Mouse (Mus musculus) urinary bladder, postnatal 14 days (tissue): ENCODE measurements around the gene Gm3604.
"Not testable (repeated sequence)": the region's sequence is repeated elsewhere in the genome, so short reads cannot be mapped to it uniquely, and the experiment has no call there.

Experiments
- DNase-seq: peaks from one replicate; pipeline ENCODE4 v3.0.0; 2021; ENCODE audit warnings: low spot score

Gm3604 gene

DNA sequence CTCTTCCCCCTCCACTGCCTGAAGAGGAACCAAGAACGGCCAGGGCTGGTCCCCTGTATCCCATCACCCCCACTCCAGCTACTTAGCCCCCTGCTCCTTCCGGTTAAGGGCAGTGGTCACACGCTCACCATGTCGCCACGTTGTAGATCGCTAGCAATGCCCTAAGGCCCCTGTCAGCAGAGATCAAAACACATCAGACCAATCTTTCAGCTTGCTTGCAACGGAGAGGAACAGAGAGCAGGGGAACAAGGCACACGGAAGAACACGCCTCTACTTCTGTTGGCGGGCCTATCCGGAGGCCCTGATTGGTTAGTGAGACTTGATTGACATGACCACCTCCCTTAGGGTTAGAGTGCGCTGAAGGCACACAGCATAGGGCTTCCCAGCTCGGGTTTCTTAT is at the start of gene Gm3604:
Gm3604 (minus strand) TSS at position 226 of the 400 bp plus-strand sequence.
- DNase-seq, result peak; percentile 64

- not testable (repeated sequence) for DNase-seq
Observed at GRCm38 (mm10) chr13:62399206-62399605, 16.2 kb upstream of the Gm3604 start.

- DNase-seq, result not testable (repeated sequence)
Observed at GRCm38 (mm10) chr13:62390076-62390620, 7.2 kb upstream of the Gm3604 start.

DNA sequence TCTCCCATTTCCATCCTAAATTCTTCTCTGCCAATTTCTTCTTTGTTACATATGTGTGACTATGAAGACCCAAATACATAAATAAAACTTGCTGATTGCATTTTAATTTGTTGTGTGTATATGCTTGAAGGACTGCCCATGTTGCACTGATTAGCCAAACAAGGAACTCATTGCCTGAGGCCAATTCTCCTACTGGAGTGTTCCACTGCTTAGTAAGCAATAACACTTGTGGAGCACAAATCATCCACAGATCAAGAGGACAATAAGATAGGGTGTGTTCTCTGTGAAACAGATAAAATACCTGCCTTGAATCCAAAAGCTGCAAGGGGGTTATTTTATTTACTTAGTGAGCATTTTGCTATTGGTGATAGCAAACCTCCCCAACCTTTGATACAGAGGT is 51.2 kb downstream of the Gm3604 start:
- no peak for DNase-seq

DNA sequence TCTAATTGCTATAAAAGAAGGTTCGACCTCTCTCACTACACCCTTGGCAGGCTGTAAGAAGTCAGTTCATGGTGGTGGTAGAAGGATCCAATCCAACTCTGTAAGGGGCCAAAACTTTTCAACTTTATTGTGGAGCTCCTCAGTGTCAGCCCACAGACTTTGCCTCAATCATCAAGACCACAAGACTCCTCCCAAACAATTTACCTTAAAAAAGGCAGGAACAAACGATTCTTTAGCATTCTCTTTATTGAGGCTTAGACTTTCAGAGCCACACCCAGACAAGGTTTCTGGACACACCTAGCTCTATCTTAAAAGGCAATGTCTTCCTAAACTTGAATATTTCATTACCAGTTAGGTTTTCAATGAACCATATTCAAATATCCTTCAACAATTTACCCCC is 51.6 kb downstream of the Gm3604 start:
- DNase-seq, result no peak
